Mouse (Mus musculus) heart, embryonic 14.5 days (tissue): ENCODE data around the gene Snx21. TPM values are rescaled to one million over a fixed set of nuclear protein-coding genes. Genes with fewer than 3 reads are reported as not detected.

Source experiments
- ATAC-seq: fragments of 200-750 bp; cut with Nextera tagmentation; 2 replicates; pipeline ENCODE4 v1.8.0; 2017; ENCODE audit warnings: low read depth, moderate TSS enrichment; ENCODE audit not compliant: insufficient number of reproducible peaks, insufficient read depth, low FRiP score
- H3K27ac ChIP-seq, 2 experiments: fragments of 200-500 bp in 1 of 2; fragments of 300-500 bp in 1 of 2; sonication (generic) in 1 of 2; replicated peaks in 1 of 2; 2 replicates each; pipeline ENCODE4 v1.5.1; 2012 to 2014; ENCODE audit warnings: low read depth in 2 of 2, low read length in 2 of 2, control low read depth in 1 of 2, mild to moderate bottlenecking in 1 of 2, mixed read lengths in 1 of 2; ENCODE audit not compliant: control insufficient read depth in 1 of 2, insufficient read depth in 1 of 2
- H3K27me3 ChIP-seq: fragments of 300-500 bp; sonication (generic); 2 replicates; pipeline ENCODE4 v1.6.1; 2014; ENCODE audit warnings: mild to moderate bottlenecking, low read length, control low read depth; ENCODE audit not compliant: control insufficient read depth, insufficient read depth
- H3K36me3 ChIP-seq: fragments of 300-500 bp; sonication (generic); 2 replicates; pipeline ENCODE4 v1.6.1; 2014; ENCODE audit warnings: mild to moderate bottlenecking, control low read depth, low read length, mixed read lengths; ENCODE audit not compliant: control insufficient read depth, insufficient read depth
- H3K4me1 ChIP-seq, 2 experiments: fragments of 200-500 bp in 1 of 2; fragments of 300-500 bp in 1 of 2; sonication (generic) in 1 of 2; 2 replicates each; pipeline ENCODE4 v1.6.1; 2012 to 2014; ENCODE audit warnings: low read length in 2 of 2, control low read depth in 1 of 2, mixed read lengths in 1 of 2; ENCODE audit not compliant: control insufficient read depth in 2 of 2, insufficient read depth in 2 of 2
- H3K4me2 ChIP-seq: fragments of 300-500 bp; sonication (generic); 2 replicates; pipeline ENCODE4 v1.6.1; 2014; ENCODE audit warnings: mild to moderate bottlenecking, low read length
- H3K4me3 ChIP-seq, 2 experiments: fragments of 200-500 bp in 1 of 2; fragments of 300-500 bp in 1 of 2; sonication (generic) in 1 of 2; 2 replicates each; pipeline ENCODE4 v1.5.1; 2012 to 2014; ENCODE audit warnings: low read length in 2 of 2, mild to moderate bottlenecking in 2 of 2, control low read depth in 1 of 2, low read depth in 1 of 2, moderate library complexity in 1 of 2; ENCODE audit not compliant: control insufficient read depth in 1 of 2, insufficient read depth in 1 of 2
- H3K9ac ChIP-seq: fragments of 300-500 bp; sonication (generic); 2 replicates; pipeline ENCODE4 v1.6.1; 2014; ENCODE audit warnings: mild to moderate bottlenecking, low read length
- H3K9me3 ChIP-seq: fragments of 300-500 bp; sonication (generic); 2 replicates; pipeline ENCODE4 v1.6.1; 2016; ENCODE audit warnings: low read length, control low read depth; ENCODE audit not compliant: control insufficient read depth
- WGBS: fragments of 180-500 bp; shearing (Covaris S2); extraction: QIAGEN DNeasy Blood & Tissue Kit; methylation state at CpG from one replicate; pipeline ENCODE4 v1.1.7; 2014; 5-methylcytosine and 5-hydroxymethylcytosine counted together
- polyA plus RNA-seq: library from polyadenylated mRNA; unstranded; fragments of >200 nt; fragmentation: Nextera tagmentation; extraction: Ambion mirVana; gene quantifications from 2 replicates; pipeline ENCODE4 v1.2.1, GENCODE M21; 2014

Snx21 gene
- polyA plus RNA-seq, 1 experiment from 2014 or later: 38.0 TPM

DNA sequence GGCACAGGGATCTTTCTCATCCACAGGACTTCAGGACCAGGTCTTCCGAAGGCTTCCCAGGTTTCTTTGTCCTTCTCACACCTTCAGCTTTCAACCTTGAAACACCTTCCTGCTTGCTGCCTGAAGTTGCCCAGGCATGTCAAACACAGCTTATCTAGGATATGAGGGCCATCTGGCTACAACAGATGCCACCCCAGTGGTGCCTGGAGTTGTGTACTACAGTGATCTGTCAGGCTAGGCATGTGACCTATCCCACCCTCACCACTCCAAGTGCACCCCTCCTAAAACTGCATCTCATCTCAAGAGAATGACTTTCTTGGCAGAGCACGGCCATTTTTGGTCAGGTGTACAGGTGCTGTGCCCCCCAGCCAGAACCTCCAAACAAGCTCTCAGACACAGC, 24.1 kb upstream of the Snx21 start:
- Histone ChIP-seq H3K27ac (no peak overlapping the region), H3K9me3 (no peaks in the 10 kb centered on the region), H3K27me3 (no peaks in the 10 kb centered on the region), H3K4me3 (no peak overlapping the region), H3K4me2 (no peak overlapping the region), H3K36me3 (peaks cover 93% of the 10 kb centered on the region), H3K4me1 (peaks cover 2 to 4% of the 10 kb centered on the region in 2 experiments; a peak in 2 of 4 replicates), H3K9ac (no peak overlapping the region)
- ATAC-seq: no peak
- WGBS: 74% methylated on average over 2 of the region's 2 CpGs

DNA sequence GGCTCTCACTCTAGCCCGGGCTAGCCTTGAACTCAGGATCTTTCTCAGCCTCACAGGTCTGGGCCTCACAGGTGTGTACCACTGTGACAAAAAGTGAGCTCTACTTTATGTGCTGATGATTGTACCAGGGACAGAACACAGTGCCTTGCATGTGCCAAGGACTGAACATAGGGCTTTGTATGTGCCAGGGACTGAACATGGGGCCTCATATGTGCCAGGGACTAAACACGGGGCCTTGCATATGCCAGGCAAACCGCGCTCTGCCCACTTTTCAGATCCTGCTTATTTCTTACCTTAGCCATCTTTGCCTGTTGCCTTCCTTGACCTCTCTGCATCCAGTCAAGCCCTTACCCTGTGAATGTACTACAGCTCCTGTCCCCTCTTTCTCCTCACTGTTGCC, 23.7 kb upstream of the Snx21 start:
- no peak overlapping the region for H3K9ac ChIP-seq
- H3K27me3 ChIP-seq: no peaks in the 10 kb centered on the region
- H3K4me2 ChIP-seq: no peak overlapping the region
- H3K4me1 ChIP-seq: peaks cover 2 to 4% of the 10 kb centered on the region in 2 experiments; a peak in 2 of 4 replicates
- ATAC-seq: no peak
- no peaks in the 10 kb centered on the region for H3K9me3 ChIP-seq
- WGBS: 97% methylated on average over 4 of the region's 4 CpGs
- peaks cover 93% of the 10 kb centered on the region for H3K36me3 ChIP-seq
- no peak overlapping the region for H3K4me3 ChIP-seq
- H3K27ac ChIP-seq: no peak overlapping the region

DNA sequence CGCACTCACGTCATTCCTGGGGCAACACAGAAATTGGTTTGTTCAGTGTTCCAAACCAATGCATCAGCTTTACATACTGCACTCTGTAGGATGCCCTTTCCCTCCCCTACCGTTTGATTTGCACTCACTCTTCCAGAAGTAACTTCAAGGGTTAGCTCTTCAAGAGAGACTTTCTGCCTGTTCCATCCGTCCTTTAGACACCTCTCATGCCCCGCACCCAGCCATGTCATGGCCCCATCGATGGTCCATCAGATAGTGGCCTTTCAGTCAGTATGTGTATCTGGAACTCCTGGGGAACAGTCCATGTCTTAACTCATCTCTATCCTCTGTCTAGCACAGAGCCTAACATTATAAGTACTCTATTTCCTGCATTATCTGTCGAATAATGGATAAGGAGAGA, 23.0 kb upstream of the Snx21 start:
- H3K36me3 ChIP-seq: peaks cover 93% of the 10 kb centered on the region
- 84% methylated on average over 7 of the region's 7 CpGs for WGBS
- no peak overlapping the region for H3K27ac ChIP-seq
- no peaks in the 10 kb centered on the region for H3K27me3 ChIP-seq
- H3K4me1 ChIP-seq: peaks cover 2 to 4% of the 10 kb centered on the region in 2 experiments; a peak in 2 of 4 replicates
- ATAC-seq: no peak
- no peaks in the 10 kb centered on the region for H3K9me3 ChIP-seq
- no peak overlapping the region for H3K9ac ChIP-seq
- H3K4me2 ChIP-seq: no peak overlapping the region
- no peak overlapping the region for H3K4me3 ChIP-seq

DNA sequence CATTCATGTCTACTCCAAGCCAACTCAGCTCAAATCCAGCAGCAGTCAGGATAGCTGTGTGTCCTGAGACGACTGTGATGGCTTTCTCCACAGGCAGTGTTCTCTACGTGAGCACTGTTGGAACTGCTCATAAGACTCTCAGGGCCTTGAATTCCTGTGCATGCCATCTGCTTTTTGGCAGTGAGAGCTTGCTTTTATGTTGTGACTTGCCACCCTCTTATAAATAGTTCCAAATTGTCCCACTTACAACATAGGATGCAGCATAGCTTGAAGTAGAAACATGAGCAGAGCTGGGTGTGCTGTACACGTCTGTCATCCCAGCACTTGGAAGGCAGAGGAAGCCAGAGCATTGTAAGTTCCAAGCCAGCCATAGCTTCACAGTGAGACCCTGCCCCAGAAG, 19.8 kb upstream of the Snx21 start:
- no peak overlapping the region for H3K4me3 ChIP-seq
- H3K4me2 ChIP-seq: no peak overlapping the region
- H3K4me1 ChIP-seq: peaks cover 2 to 13% of the 10 kb centered on the region in 2 experiments; a peak in 3 of 4 replicates
- 0 out of 2 replicates have a peak overlapping the region, but pooled peaks have one; percentile 11 for H3K9ac ChIP-seq
- peak overlapping the region in 1 of 2 experiments; percentile 55; a peak in 2 of 4 replicates for H3K27ac ChIP-seq
- H3K9me3 ChIP-seq: no peaks in the 10 kb centered on the region
- no peaks in the 10 kb centered on the region for H3K27me3 ChIP-seq
- WGBS: 51% methylated on average over 3 of the region's 3 CpGs
- peaks cover 70% of the 10 kb centered on the region for H3K36me3 ChIP-seq
- no peak for ATAC-seq

DNA sequence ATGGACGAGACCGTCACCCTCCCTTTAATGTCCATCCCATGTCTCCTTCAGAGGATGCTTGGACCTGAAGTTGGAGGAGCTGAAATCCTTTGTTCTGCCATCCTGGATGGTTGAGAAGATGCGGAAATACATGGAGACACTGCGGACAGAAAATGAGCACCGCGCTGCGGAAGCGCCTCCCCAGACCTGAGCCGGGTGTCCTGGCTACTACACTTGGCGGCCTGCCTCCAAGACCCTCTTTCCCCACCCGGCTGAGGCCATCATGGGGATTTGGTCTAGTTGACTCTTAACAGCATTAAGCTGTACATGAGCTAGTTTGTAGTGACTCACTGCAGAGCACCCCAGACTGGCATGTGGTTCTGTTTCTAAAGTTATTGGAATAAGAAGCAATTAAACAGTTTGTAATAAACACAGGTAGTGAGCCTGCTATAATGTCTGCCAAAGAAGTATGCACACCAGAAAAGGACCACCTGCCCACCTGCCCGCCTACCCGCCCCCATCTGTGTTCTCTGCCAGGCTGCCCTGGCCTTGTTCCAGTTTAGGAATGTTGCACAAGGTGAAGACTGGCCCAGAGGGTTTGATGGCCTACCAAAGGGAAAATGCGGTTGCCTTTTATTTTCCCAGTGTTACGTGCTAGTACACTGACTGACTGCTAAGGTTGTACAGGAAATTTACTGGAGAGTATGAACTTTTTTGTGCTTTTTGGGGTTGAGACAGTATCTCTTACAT, 17.6 kb upstream of the Snx21 start:
- Histone ChIP-seq H3K27ac (peak overlapping the region; percentile 58 to 65), H3K36me3 (peaks cover 68% of the 10 kb centered on the region), H3K4me3 (no peak overlapping the region), H3K9ac (0 out of 2 replicates have a peak overlapping the region, but pooled peaks have one; percentile 6), H3K9me3 (no peaks in the 10 kb centered on the region), H3K27me3 (no peaks in the 10 kb centered on the region), H3K4me2 (no peak overlapping the region), H3K4me1 (peaks cover 13 to 23% of the 10 kb centered on the region in 2 experiments)
- 91% methylated on average over 15 of the region's 15 CpGs for WGBS
- no peak for ATAC-seq

DNA sequence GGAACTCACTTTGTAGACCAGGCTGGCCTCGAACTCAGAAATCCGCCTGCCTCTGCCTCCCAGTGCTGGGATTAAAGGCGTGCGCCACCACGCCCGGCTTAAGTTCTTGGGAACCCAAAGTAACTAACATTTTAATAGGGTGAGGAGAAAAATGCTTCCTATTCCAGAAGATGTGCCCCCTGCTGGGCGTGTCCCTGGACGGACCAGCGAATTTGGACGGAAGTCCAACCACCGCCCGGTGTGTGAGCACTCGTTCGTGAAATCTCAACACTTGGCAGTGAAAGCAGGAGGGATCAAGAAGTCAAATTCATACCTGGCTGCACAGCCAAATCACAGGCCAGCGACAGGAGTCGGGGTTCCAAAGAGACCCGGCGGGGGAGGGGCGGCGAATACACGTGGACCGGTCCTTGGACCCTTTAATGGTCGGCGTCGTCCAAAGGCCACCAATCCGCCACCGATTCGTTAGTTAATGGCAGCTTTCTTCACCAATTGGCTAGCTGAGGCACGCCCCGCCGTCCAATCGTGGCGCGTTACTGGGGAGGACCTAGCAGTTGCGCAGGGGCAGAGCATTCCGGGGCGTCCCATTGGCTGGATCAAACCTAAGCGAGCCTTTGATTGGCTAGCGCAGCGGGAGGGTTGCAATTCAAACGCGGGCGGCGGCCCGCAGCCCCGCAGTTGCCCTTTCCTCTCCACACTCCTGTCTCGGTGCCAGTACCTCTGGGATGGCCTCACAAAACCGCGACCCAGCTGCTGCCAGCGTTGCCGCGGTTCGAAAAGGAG, 16.2 kb upstream of the Snx21 start, which contains the start of gene Ube2c:
Gene Ube2c (plus strand): TSS at position 641 of the 780 bp plus-strand sequence.
- H3K9me3 ChIP-seq: no peaks in the 10 kb centered on the region
- under 1% methylated on average over 52 of the region's 53 CpGs for WGBS
- peak within 1 kb of the TSS; percentile 68 to 91 for H3K4me3 ChIP-seq

DNA sequence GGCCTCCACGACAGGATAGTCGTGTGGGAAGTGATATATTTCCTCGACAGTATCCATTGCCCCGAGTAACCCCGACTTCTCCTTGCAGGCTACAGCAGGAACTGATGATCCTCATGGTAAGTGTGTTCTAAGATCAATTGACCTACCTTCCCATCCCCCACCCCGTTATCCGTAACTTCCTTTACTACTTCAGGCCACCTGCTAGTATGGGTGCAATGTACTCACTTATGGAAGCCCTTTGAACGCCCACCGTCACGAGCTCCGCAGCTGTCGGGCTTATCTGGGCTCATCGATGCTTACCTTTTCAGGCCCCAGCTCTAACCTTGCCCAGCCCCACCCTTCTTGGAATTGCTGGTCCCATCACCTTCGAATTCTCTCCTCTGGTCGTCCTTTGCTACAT, 15.3 kb upstream of the Snx21 start:
- Histone ChIP-seq H3K36me3 (peaks cover 61% of the 10 kb centered on the region), H3K4me1 (peaks cover 13 to 23% of the 10 kb centered on the region in 2 experiments), H3K27me3 (no peaks in the 10 kb centered on the region), H3K4me3 (peak overlapping the region; percentile 57 to 91), H3K27ac (peak overlapping the region; percentile 4 to 71; a peak in 3 of 4 replicates), H3K9ac (peak overlapping the region; percentile 93), H3K9me3 (no peaks in the 10 kb centered on the region), H3K4me2 (peak overlapping the region; percentile 93)
- no peak for ATAC-seq
- 2% methylated on average over 15 of the region's 15 CpGs for WGBS

More for the DNA sequence above, 16.2 kb upstream of the Snx21 start, which contains the start of gene Ube2c:
- Histone ChIP-seq H3K4me2 (peak within 1 kb of the TSS; percentile 93), H3K36me3 (peaks cover 68% of the 10 kb centered on the region), H3K9ac (peak within 1 kb of the TSS; percentile 93), H3K4me1 (peaks cover 13 to 23% of the 10 kb centered on the region in 2 experiments), H3K27ac (peak within 1 kb of the TSS; percentile 51 to 82), H3K27me3 (no peaks in the 10 kb centered on the region)
- peak; percentile 97 for ATAC-seq
